Mouse (Mus musculus) G1E (cell line): Measurements from ENCODE around the gene Selenoo.

Experiments used
- CTCF ChIP-seq: IDR thresholded peaks from 2 replicates; pipeline ENCODE4 v1.5.1; 2012; ENCODE audit warnings: low read depth, low read length, inconsistent platforms, mixed read lengths
- GATA1 ChIP-seq: IDR thresholded peaks from 2 replicates; pipeline ENCODE4 v1.6.1; 2012; ENCODE audit warnings: borderline replicate concordance, low read length, inconsistent platforms, mixed read lengths
- GATA2 ChIP-seq: IDR thresholded peaks from 2 replicates; pipeline ENCODE4 v1.6.1; 2012; ENCODE audit warnings: low read depth, low read length, inconsistent platforms, borderline replicate concordance
- POLR2AphosphoS5 ChIP-seq: IDR thresholded peaks from 2 replicates; pipeline ENCODE4 v1.6.1; 2012; ENCODE audit warnings: low read depth, low read length, inconsistent platforms; ENCODE audit not compliant: insufficient replicate concordance
- TAL1 ChIP-seq: conservative IDR thresholded peaks from 2 replicates; pipeline ENCODE4 v1.6.1; 2012; ENCODE audit warnings: low read depth, low read length, inconsistent platforms, mixed read lengths

DNA sequence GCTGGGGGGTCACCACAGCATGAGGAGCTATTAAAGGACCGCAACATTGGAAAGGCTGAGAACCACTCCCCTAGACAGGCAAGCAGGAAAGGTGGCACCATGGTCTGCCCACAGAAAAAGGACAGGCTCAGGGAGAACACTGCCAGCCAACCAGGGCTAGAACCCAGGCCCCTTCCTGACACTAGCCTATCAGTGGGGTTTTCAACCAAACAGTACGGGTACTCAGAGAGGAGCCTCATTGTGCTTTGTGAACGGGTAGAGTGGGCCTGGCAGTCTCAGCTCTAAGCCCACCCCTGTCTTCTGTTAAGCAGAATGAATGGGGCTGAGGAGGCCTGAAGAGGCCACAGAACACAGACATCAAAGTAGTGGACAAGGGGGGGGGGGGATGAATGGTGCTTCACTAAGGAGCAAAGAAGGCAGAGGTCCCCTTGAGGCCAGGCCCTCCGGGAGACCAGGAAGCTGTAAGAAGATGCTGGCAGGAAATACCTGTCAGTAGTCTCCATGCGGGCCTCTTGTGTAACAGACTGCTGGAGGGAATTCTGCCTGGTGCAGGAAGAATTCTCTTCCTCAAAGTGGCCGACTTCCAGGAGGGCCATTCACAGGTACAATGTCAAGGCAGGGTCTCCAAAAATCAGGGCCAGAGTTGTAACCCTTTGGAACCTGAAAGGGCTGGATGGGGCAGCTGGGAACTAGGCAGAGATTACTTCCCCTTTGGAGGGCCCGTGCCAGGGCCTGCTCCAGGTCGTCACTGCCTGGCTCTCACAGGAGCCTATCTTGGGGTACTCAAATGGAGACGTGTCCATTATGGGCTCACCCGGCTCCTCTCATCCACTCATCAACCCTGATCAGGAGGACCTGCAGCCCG is 14.0 kb upstream of the Selenoo start, which contains the start of gene Trabd:
- TF ChIP-seq GATA1, result no peak
- no peak for TF ChIP-seq CTCF
- TF ChIP-seq TAL1, result no peak
- no peak for TF ChIP-seq POLR2AphosphoS5
- no peak for TF ChIP-seq GATA2
